Mouse (Mus musculus): ENCODE measurements around the gene Olfr574. TPM values are rescaled to one million over a fixed set of nuclear protein-coding genes. Genes with fewer than 3 reads are reported as not detected.

Olfr574 gene
- total RNA-seq (2012; rRNA removed) (not detected in 2 replicates), polyA plus RNA-seq (2012; ENCODE audit: insufficient read depth in 1 of 2, insufficient read length in 2 of 2, low read depth in 1 of 2, low replicate concordance in 2 of 2, missing spikeins in 1 of 2) (not detected)

GRCm38 (mm10) chr7:102948167-102948566 is at the start of gene Olfr574:
Gene Olfr574 (plus strand): TSS chr7:102948467.
- TF ChIP-seq MAZ (IDR thresholded peaks at IDR 0.05; ENCODE audit: low read depth, low read length) (no peak), HCFC1 (IDR thresholded peaks at IDR 0.05; ENCODE audit: low read depth, low read length) (no peak), MAX (IDR thresholded peaks at IDR 0.05; ENCODE audit: low read length) (no peak), TAL1 (IDR thresholded peaks at IDR 0.05; ENCODE audit: low read length) (no peak), POLR2AphosphoS2 (IDR thresholded peaks at IDR 0.05; ENCODE audit: low read length) (no peak), CTCF (IDR thresholded peaks at IDR 0.05 in 2 of 3, conservative IDR thresholded peaks at IDR 0.05 in 1 of 3; ENCODE audit: control insufficient read depth in 1 of 3, insufficient read depth in 1 of 3, low read depth in 2 of 3, low read length in 3 of 3, poor library complexity in 1 of 3, severe bottlenecking in 1 of 3) (no peak), MXI1 (IDR thresholded peaks at IDR 0.05; ENCODE audit: low read depth, low read length) (no peak), NELFE (IDR thresholded peaks at IDR 0.05; ENCODE audit: low read depth, low read length) (no peak), ZC3H11A (IDR thresholded peaks at IDR 0.05; ENCODE audit: low read depth, low read length) (no peak), JUND (IDR thresholded peaks at IDR 0.05; ENCODE audit: low read depth, low read length) (no peak), MAFK (IDR thresholded peaks at IDR 0.05; ENCODE audit: borderline replicate concordance, low read depth, low read length) (no peak), POLR2AphosphoS5 (IDR thresholded peaks at IDR 0.05; ENCODE audit: borderline replicate concordance, low read depth, low read length) (no peak), POLR2A (IDR thresholded peaks at IDR 0.05; ENCODE audit: control insufficient read depth in 1 of 2, insufficient read depth in 1 of 2, low read depth in 1 of 2, low read length in 2 of 2, poor library complexity in 1 of 2) (no peak), TCF12 (IDR thresholded peaks at IDR 0.05; ENCODE audit: low read depth, low read length) (no peak), KAT2A (conservative IDR thresholded peaks at IDR 0.05; ENCODE audit: low read depth, low read length) (no peak)
- H3K4me1 ChIP-seq (ENCODE audit: control insufficient read depth in 1 of 2, insufficient read depth in 2 of 2, low read length in 2 of 2) = no peaks in the 10 kb centered on the region
- no peaks in the 10 kb centered on the region for H3K27me3 ChIP-seq (ENCODE audit: control insufficient read depth in 1 of 2, insufficient read depth in 2 of 2, low read length in 2 of 2)
- no peaks in the 10 kb centered on the region for H3K36me3 ChIP-seq (ENCODE audit: control insufficient read depth in 1 of 2, insufficient read depth in 2 of 2, low read length in 2 of 2)
- no peak for DNase-seq (ENCODE audit: low read depth, low spot score)
- H3K79me2 ChIP-seq (ENCODE audit: control insufficient read depth, insufficient read depth, low read length, poor library complexity) = no peaks in the 10 kb centered on the region
- H3K9ac ChIP-seq (ENCODE audit: control insufficient read depth, low read depth, low read length, poor library complexity, severe bottlenecking) = no peak within 1 kb of the TSS
- no peak within 1 kb of the TSS for H3K4me3 ChIP-seq (ENCODE audit: control insufficient read depth in 1 of 2, insufficient read depth in 1 of 2, low read depth in 2 of 2, low read length in 2 of 2)
- H3K9me3 ChIP-seq (replicated peaks; ENCODE audit: insufficient read depth, low read length) = no peaks in the 10 kb centered on the region
- no peak within 1 kb of the TSS for H3K27ac ChIP-seq (ENCODE audit: control insufficient read depth, low read depth, low read length)

GRCm38 (mm10) chr7:102915261-102915660 is 33.0 kb upstream of the Olfr574 start:
- H3K36me3 ChIP-seq (ENCODE audit: control insufficient read depth in 1 of 2, insufficient read depth in 2 of 2, low read length in 2 of 2) = no peaks in the 10 kb centered on the region
- no peaks in the 10 kb centered on the region for H3K79me2 ChIP-seq (ENCODE audit: control insufficient read depth, insufficient read depth, low read length, poor library complexity)
- no peaks in the 10 kb centered on the region for H3K4me1 ChIP-seq (ENCODE audit: control insufficient read depth in 1 of 2, insufficient read depth in 2 of 2, low read length in 2 of 2)
- no peak overlapping the region for H3K27ac ChIP-seq (ENCODE audit: control insufficient read depth, low read depth, low read length)
- no peak for DNase-seq (ENCODE audit: low read depth, low spot score)
- TF ChIP-seq CTCF (IDR thresholded peaks at IDR 0.05 in 2 of 3, conservative IDR thresholded peaks at IDR 0.05 in 1 of 3; ENCODE audit: control insufficient read depth in 1 of 3, insufficient read depth in 1 of 3, low read depth in 2 of 3, low read length in 3 of 3, poor library complexity in 1 of 3, severe bottlenecking in 1 of 3) = no peak
- H3K9ac ChIP-seq (ENCODE audit: control insufficient read depth, low read depth, low read length, poor library complexity, severe bottlenecking) = no peak overlapping the region
- no peaks in the 10 kb centered on the region for H3K27me3 ChIP-seq (ENCODE audit: control insufficient read depth in 1 of 2, insufficient read depth in 2 of 2, low read length in 2 of 2)
- no peaks in the 10 kb centered on the region for H3K9me3 ChIP-seq (replicated peaks; ENCODE audit: insufficient read depth, low read length)
- H3K4me3 ChIP-seq (ENCODE audit: control insufficient read depth in 1 of 2, insufficient read depth in 1 of 2, low read depth in 2 of 2, low read length in 2 of 2) = no peak overlapping the region

DNA sequence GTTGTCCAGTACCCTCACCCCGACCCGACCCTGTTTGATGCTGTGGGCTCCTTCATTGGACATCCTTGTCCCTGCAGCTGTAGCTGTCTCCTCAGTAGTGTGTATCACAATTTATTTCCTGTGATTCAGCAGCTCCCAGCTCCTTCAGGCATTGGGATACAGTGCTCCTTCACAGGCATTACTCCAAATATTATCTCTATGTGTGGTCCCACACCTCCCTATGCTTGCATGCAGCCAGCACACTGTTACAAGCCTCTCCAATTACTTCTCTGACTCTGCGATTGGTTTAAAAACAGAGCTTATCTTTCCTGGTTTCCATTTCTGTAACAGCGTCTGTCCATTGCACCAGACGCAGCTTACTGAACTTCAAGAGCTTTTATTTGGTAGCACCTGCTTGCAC is 31.9 kb upstream of the Olfr574 start:
- Histone ChIP-seq H3K4me1 (ENCODE audit: control insufficient read depth in 1 of 2, insufficient read depth in 2 of 2, low read length in 2 of 2) (no peaks in the 10 kb centered on the region), H3K27ac (ENCODE audit: control insufficient read depth, low read depth, low read length) (no peak overlapping the region), H3K36me3 (ENCODE audit: control insufficient read depth in 1 of 2, insufficient read depth in 2 of 2, low read length in 2 of 2) (no peaks in the 10 kb centered on the region), H3K27me3 (ENCODE audit: control insufficient read depth in 1 of 2, insufficient read depth in 2 of 2, low read length in 2 of 2) (no peaks in the 10 kb centered on the region), H3K79me2 (ENCODE audit: control insufficient read depth, insufficient read depth, low read length, poor library complexity) (no peaks in the 10 kb centered on the region), H3K9me3 (replicated peaks; ENCODE audit: insufficient read depth, low read length) (no peaks in the 10 kb centered on the region), H3K4me3 (ENCODE audit: control insufficient read depth in 1 of 2, insufficient read depth in 1 of 2, low read depth in 2 of 2, low read length in 2 of 2) (no peak overlapping the region), H3K9ac (ENCODE audit: control insufficient read depth, low read depth, low read length, poor library complexity, severe bottlenecking) (no peak overlapping the region)
- no peak for DNase-seq (ENCODE audit: low read depth, low spot score)
- TF ChIP-seq ELF1 (IDR thresholded peaks at IDR 0.05; ENCODE audit: low read depth, low read length) (no peak), KAT2A (conservative IDR thresholded peaks at IDR 0.05; ENCODE audit: low read depth, low read length) (no peak), ZMIZ1 (IDR thresholded peaks at IDR 0.05; ENCODE audit: low read depth, low read length) (no peak), BHLHE40 (IDR thresholded peaks at IDR 0.05; ENCODE audit: borderline replicate concordance, low read depth, low read length) (no peak), SMC3 (IDR thresholded peaks at IDR 0.05; ENCODE audit: low read depth, low read length) (no peak), E2F4 (IDR thresholded peaks at IDR 0.05; ENCODE audit: borderline replicate concordance, low read depth, low read length) (no peak), POLR2AphosphoS5 (IDR thresholded peaks at IDR 0.05; ENCODE audit: borderline replicate concordance, low read depth, low read length) (no peak), SIN3A (IDR thresholded peaks at IDR 0.05; ENCODE audit: low read length) (no peak), POLR2AphosphoS2 (IDR thresholded peaks at IDR 0.05; ENCODE audit: low read length) (no peak), MEF2A (IDR thresholded peaks at IDR 0.05; ENCODE audit: extremely low read depth, insufficient replicate concordance, low read depth, low read length, poor library complexity, severe bottlenecking) (no peak), UBTF (IDR thresholded peaks at IDR 0.05; ENCODE audit: borderline replicate concordance, insufficient read depth, low read depth, low read length) (no peak)

All from MEL (cell line).